Mouse (Mus musculus) ES-E14 (cell line): ENCODE measurements around the gene Olfr181.

ENCODE experiments used
- CHD2 ChIP-seq: IDR thresholded peaks from 2 replicates; pipeline ENCODE4 v1.6.1; 2014; ENCODE audit warnings: mild to moderate bottlenecking, low read depth, low read length, inconsistent platforms
- MAFK ChIP-seq: IDR thresholded peaks from 2 replicates; pipeline ENCODE4 v1.6.1; 2014; ENCODE audit warnings: mild to moderate bottlenecking, low read depth, low read length, inconsistent platforms; ENCODE audit not compliant: insufficient read depth

- TF ChIP-seq MAFK (no peak), CHD2 (no peak)
These were observed 44.1 kb downstream of the Olfr181 start for GRCm38 (mm10) chr16:58884416-58884815.
